Mouse (Mus musculus) intestine, embryonic 16.5 days (tissue): Measurements from ENCODE around the gene Fgfr2. TPM values are rescaled to one million over a fixed set of nuclear protein-coding genes. Genes with fewer than 3 reads are reported as not detected.
"Not testable (repeated sequence)": the region's sequence is repeated elsewhere in the genome, so short reads cannot be mapped to it uniquely, and the experiment has no call there.

Source experiments
- ATAC-seq: fragments of 200-750 bp; cut with Nextera tagmentation; 2 replicates; pipeline ENCODE4 v1.8.0; 2017; ENCODE audit warnings: moderate TSS enrichment, moderate library complexity
- H3K27ac ChIP-seq: fragments of 300-500 bp; sonication (generic); 2 replicates; pipeline ENCODE4 v1.5.1; 2014; ENCODE audit warnings: mild to moderate bottlenecking, low read length
- H3K27me3 ChIP-seq: fragments of 300-500 bp; sonication (generic); replicated peaks from 2 replicates; pipeline ENCODE4 v1.6.1; 2014; ENCODE audit warnings: low read length, control low read depth, mixed read lengths; ENCODE audit not compliant: control insufficient read depth, insufficient read depth
- H3K36me3 ChIP-seq: fragments of 300-500 bp; sonication (generic); 2 replicates; pipeline ENCODE4 v1.6.1; 2014; ENCODE audit warnings: low read length, control low read depth; ENCODE audit not compliant: control insufficient read depth, insufficient read depth
- H3K4me1 ChIP-seq: fragments of 300-500 bp; sonication (generic); 2 replicates; pipeline ENCODE4 v1.6.1; 2014; ENCODE audit warnings: low read length, control low read depth, mixed read lengths; ENCODE audit not compliant: control insufficient read depth, insufficient read depth
- H3K4me2 ChIP-seq: fragments of 300-500 bp; sonication (generic); 2 replicates; pipeline ENCODE4 v1.6.1; 2014; ENCODE audit warnings: low read depth, low read length, control low read depth
- H3K4me3 ChIP-seq: fragments of 300-500 bp; sonication (generic); 2 replicates; pipeline ENCODE4 v1.5.1; 2014; ENCODE audit warnings: mild to moderate bottlenecking, low read length
- H3K9ac ChIP-seq: fragments of 300-500 bp; sonication (generic); 2 replicates; pipeline ENCODE4 v1.6.1; 2014; ENCODE audit warnings: low read depth, low read length
- H3K9me3 ChIP-seq: fragments of 300-500 bp; sonication (generic); 2 replicates; pipeline ENCODE4 v1.6.1; 2016; ENCODE audit warnings: low read length, control low read depth; ENCODE audit not compliant: control insufficient read depth
- WGBS: fragments of 180-500 bp; shearing (Covaris S2); extraction: QIAGEN DNeasy Blood & Tissue Kit; methylation state at CpG from one replicate; pipeline ENCODE4 v1.1.7; 2014; 5-methylcytosine and 5-hydroxymethylcytosine counted together
- polyA plus RNA-seq: library from polyadenylated mRNA; unstranded; fragments of >200 nt; fragmentation: Nextera tagmentation; extraction: Ambion mirVana; gene quantifications from 2 replicates; pipeline ENCODE4 v1.2.1, GENCODE M21; 2015

Gene Fgfr2
- polyA plus RNA-seq, 1 experiment from 2014 or later = 47.3 TPM

DNA sequence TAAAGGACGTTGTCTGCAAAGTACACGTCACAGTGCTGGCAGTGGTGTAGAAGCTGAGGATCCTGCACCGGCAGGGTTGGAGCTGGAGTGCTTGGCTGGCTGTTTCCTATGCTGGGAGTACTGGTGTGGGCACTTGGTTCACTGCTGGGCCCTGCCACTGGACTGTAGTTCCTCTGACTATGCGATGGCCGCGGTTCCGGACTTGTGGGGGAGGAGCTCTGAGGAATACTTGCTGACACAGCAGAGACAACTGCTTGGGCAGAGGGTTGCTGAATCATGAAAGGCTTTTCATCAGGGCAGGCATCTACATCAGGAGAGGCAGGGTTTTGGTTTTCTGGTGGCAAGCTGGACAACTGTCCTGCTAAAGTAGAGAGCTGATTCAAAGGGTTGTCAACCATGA, 1731.4 kb downstream of the Fgfr2 start:
- not testable (repeated sequence) for H3K27ac ChIP-seq, ATAC-seq, H3K9ac ChIP-seq, H3K4me2 ChIP-seq, H3K27me3 ChIP-seq, H3K4me3 ChIP-seq, H3K9me3 ChIP-seq, H3K4me1 ChIP-seq, H3K36me3 ChIP-seq
- 89% methylated on average over 7 of the region's 7 CpGs for WGBS

DNA sequence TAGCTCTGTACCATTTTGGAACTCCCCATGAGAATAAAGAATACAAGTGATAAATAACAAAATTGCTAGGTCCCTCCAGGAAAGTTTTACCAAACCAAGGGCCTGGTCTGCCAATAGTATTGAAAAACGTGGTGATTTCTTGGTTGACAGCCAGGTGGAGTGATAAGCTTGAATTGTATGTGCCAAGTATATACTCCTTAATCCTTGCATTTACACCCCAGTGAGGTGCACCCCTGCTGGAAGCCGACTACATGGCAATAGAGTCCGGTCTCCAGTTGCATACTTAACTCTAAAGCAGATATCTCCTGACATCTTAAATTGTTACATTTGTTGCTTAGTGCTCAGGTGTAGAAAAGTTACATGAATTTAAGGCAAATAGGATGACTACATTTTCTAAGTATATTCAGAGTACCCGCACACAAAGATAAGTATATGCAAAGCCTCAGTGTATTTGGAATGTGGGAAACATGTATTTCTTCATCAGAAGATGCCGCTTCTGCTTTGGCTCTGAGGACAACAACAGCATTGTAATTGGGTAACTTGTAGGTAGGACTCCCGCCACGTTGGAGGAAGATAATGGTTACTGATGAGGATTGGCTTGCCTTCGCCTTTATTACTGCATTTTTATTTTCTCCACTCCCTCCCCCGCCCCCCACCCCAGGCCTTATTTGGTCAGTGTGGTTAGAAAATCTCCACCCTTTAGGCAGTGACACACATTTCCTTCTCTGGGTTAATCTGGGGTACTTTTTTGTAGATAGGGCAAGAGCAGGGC, 1751.1 kb downstream of the Fgfr2 start:
- H3K36me3 ChIP-seq = no peaks in the 10 kb centered on the region
- no peaks in the 10 kb centered on the region for H3K9me3 ChIP-seq
- 70% methylated on average over 9 of the region's 9 CpGs for WGBS
- no peak for ATAC-seq
- H3K27me3 ChIP-seq = no peaks in the 10 kb centered on the region
- peak overlapping the region; percentile 69 for H3K4me2 ChIP-seq
- H3K4me3 ChIP-seq = peak overlapping the region; percentile 83
- H3K27ac ChIP-seq = peak overlapping the region; percentile 96
- H3K9ac ChIP-seq = peak overlapping the region; percentile 93; the same call in 1 of the 2 replicates
- peaks cover 13% of the 10 kb centered on the region; the same call in 1 of the 2 replicates for H3K4me1 ChIP-seq

GRCm38 (mm10) chr7:131371470-131371860, 1751.7 kb downstream of the Fgfr2 start:
- peak; percentile 60; the same call in 1 of the 2 replicates for ATAC-seq
- Histone ChIP-seq H3K27ac (peak overlapping the region; percentile 96), H3K4me2 (peak overlapping the region; percentile 69), H3K4me3 (peak overlapping the region; percentile 83), H3K9ac (peak overlapping the region; percentile 93), H3K4me1 (peaks cover 13% of the 10 kb centered on the region; the same call in 1 of the 2 replicates), H3K9me3 (no peaks in the 10 kb centered on the region), H3K27me3 (no peaks in the 10 kb centered on the region), H3K36me3 (no peaks in the 10 kb centered on the region)
- 9% methylated on average over 9 of the region's 9 CpGs for WGBS

DNA sequence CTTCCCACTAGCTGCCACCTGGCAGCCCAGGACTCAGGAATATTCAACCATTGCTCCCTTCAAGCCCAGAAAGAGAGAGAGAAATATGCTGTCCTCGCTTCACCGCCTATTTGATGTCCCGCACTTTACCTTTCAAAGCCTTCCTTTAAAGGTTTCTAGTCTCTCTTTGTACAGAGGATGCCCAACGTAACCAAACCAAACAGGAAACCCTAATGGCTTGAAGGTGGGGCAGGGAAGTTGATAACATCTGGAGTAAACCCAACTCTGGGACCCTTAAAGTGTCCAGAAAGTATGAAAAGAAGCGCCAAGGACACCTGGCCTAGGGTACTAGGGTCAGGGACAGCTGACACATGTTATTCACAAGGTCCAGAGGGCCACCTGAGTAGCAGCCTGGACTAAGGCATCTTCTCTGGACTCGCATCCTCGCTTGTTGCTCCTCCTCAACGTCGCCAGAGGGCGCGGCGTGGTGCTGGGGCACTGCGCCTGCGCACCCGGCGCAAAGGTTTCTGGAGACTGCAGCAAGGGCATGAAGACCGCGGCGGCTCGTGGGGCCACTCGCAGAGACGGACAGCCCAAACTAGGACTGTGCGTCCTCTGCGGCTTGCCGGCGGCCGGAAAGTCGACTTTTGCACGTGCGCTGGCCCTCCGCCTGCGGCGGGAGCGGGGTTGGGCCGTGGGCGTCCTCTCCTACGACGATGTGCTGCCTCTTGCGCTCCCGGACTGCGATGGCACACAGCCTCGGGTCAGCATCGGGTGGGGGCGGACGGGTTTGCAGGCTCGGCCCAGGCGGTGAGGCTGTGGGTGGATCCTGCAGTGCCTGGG, 1752.3 kb downstream of the Fgfr2 start, which contains the start of gene Pstk:
TSS of gene Pstk (plus strand) at position 494 of the 822 bp plus-strand sequence.
- H3K4me1 ChIP-seq = peaks cover 13% of the 10 kb centered on the region; the same call in 1 of the 2 replicates
- peak within 1 kb of the TSS; percentile 96 for H3K27ac ChIP-seq
- no peaks in the 10 kb centered on the region for H3K36me3 ChIP-seq
- peak within 1 kb of the TSS; percentile 93 for H3K9ac ChIP-seq
- H3K27me3 ChIP-seq = no peaks in the 10 kb centered on the region
- peak; percentile 98 for ATAC-seq
- H3K4me2 ChIP-seq = peak within 1 kb of the TSS; percentile 69
- H3K9me3 ChIP-seq = no peaks in the 10 kb centered on the region
- WGBS = 5% methylated on average over 47 of the region's 47 CpGs
- H3K4me3 ChIP-seq = peak within 1 kb of the TSS; percentile 83

DNA sequence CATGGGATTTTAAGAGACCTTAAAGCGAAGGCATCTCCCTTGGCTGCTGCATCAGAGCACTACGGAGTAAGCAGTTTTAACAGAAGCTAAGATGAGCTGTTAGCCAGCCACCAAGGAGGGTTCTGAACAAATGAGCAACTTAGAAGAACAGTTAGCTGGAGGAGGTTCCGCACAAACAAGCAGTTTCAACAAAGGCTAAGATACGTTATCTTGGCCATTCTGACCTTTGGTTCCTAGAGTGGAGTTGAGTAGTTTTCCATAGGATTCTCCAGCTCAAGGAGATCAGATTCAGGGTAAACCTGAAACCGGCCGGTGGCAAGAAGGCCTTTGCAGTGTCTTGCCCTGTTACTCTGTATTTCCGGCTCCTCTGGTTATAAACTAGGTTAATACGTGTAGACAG, 1759.0 kb downstream of the Fgfr2 start:
- H3K36me3 ChIP-seq = no peaks in the 10 kb centered on the region
- 75% methylated on average over 8 of the region's 8 CpGs for WGBS
- H3K27ac ChIP-seq = peak overlapping the region; percentile 69
- peaks cover 9% of the 10 kb centered on the region for H3K4me1 ChIP-seq
- no peaks in the 10 kb centered on the region for H3K27me3 ChIP-seq
- H3K9ac ChIP-seq = no peak overlapping the region
- H3K4me2 ChIP-seq = no peak overlapping the region; the same call in 1 of the 2 replicates
- H3K9me3 ChIP-seq = no peaks in the 10 kb centered on the region
- peak; percentile 9; the same call in 1 of the 2 replicates for ATAC-seq
- H3K4me3 ChIP-seq = no peak overlapping the region

- Histone ChIP-seq H3K27ac (peak within 1 kb of the TSS; percentile 96), H3K9me3 (no peaks in the 10 kb centered on the region), H3K36me3 (no peaks in the 10 kb centered on the region), H3K4me2 (peak within 1 kb of the TSS; percentile 92), H3K4me1 (peaks cover 9% of the 10 kb centered on the region), H3K27me3 (no peaks in the 10 kb centered on the region), H3K9ac (peak within 1 kb of the TSS; percentile 93), H3K4me3 (peak within 1 kb of the TSS; percentile 86)
- peak; percentile 97 for ATAC-seq
- under 1% methylated on average over 55 of the region's 55 CpGs for WGBS
Observed at GRCm38 (mm10) chr7:131362615-131363300, 1760.4 kb downstream of the Fgfr2 start, which contains the start of gene 2310057M21Rik. Gene 2310057M21Rik (minus strand): TSS chr7:131362759.

GRCm38 (mm10) chr7:131362269-131362614, 1760.9 kb downstream of the Fgfr2 start:
- peak overlapping the region; percentile 96 for H3K27ac ChIP-seq
- under 1% methylated on average over 35 of the region's 35 CpGs for WGBS
- ATAC-seq = peak; percentile 72
- H3K4me1 ChIP-seq = peaks cover 9% of the 10 kb centered on the region
- peak overlapping the region; percentile 92 for H3K4me2 ChIP-seq
- 0 out of 2 replicates have a peak, but pooled peaks cover 3% of the 10 kb centered on the region for H3K36me3 ChIP-seq
- H3K4me3 ChIP-seq = peak overlapping the region; percentile 86
- H3K27me3 ChIP-seq = no peaks in the 10 kb centered on the region
- H3K9ac ChIP-seq = peak overlapping the region; percentile 93
- no peaks in the 10 kb centered on the region for H3K9me3 ChIP-seq

- Histone ChIP-seq H3K9me3 (no peaks in the 10 kb centered on the region), H3K4me1 (peaks cover 3% of the 10 kb centered on the region), H3K4me3 (no peak overlapping the region), H3K9ac (no peak overlapping the region), H3K27me3 (no peaks in the 10 kb centered on the region), H3K4me2 (no peak overlapping the region), H3K27ac (no peak overlapping the region), H3K36me3 (peaks cover 9% of the 10 kb centered on the region; the same call in 1 of the 2 replicates)
- WGBS = 94% methylated on average over 13 of the region's 13 CpGs
- ATAC-seq = no peak
Observed at GRCm38 (mm10) chr7:131356105-131356504, 1767.0 kb downstream of the Fgfr2 start.
